Mouse (Mus musculus) megakaryocyte, embryonic 14.5 days (primary cell): ENCODE measurements around the gene Pigw.

Experiments
- FLI1 ChIP-seq: IDR thresholded peaks from 2 replicates; pipeline ENCODE4 v1.6.1; 2012; ENCODE audit warnings: low read length, inconsistent platforms, mixed read lengths
- GATA1 ChIP-seq: IDR thresholded peaks from 3 replicates; pipeline ENCODE4 v1.6.1; 2012; ENCODE audit warnings: mixed read lengths, low read length, inconsistent platforms, borderline replicate concordance

GRCm38 (mm10) chr11:84916053-84916702 is 36.1 kb upstream of the Pigw start, which contains the start of gene Znhit3:
- TF ChIP-seq GATA1 = no peak
- TF ChIP-seq FLI1 = no peak
